Mouse (Mus musculus): ENCODE data around the gene Ap1m2.

DNA sequence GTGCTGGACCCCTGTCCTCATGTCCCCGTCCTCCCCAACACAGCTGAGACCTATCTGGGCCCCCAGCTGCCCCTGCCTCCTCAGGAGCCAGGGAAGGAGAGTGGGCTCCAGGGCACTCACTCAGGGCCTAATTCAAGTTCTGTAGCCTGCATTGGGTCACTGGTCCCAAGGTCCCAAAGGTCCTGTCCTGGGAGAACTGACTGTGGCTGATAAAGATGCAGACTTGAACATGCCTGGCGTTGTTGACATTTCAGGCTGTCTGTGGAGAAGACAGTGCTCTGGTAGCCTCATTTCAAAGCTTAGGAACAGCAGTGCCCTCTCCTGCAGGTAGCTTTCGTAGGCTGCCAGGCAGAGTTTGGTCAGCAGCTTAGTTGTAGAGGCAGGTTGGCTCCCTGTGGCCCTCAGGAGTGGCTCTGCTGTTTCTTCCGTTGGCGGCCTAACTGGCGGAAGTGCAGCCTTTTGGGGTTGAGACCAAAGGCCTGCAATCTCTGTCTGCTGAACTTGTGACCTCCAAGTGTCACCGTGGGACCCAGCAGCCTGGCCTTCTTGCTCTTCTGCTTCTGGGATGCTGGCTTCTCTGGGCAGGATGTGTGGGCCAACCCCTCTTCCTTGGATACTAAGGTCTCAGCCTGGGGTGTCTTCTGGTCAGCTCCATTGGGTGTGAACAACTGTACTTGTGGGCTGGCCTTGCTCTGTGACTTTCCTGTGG, 38.5 kb downstream of the Ap1m2 start:
- TF ChIP-seq POLR2A (IDR thresholded peaks at IDR 0.05; ENCODE audit: extremely low read depth, insufficient read depth, low read length) (no peak), CTCF (IDR thresholded peaks at IDR 0.05; ENCODE audit: low read depth, low read length) (no peak)

Data from liver, adult 2 months (tissue).